Comparison of ENCODE assay signal across 1 mouse cellular context in the genomic region with DNA sequence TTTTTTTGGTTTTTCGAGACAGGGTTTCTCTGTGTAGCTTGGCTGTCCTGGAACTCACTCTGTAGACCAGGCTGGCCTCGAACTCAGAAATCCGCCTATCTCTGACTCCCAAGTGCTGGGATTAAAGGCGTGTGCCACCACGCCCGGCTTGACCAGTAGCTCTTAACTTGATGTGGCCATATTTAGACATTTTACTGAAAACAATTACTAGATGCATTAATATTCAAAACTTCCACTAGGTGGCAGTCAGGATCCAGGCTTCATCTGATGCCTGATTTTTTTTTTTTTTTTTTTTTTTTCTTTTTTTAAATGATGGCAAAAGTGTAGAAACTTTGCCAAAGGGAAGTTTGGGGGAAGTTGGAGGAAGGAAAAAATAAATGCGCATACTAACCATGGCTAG.
TF ChIP-seq lines count a peak whose summit lies in the region.

No protein-coding gene starts in this region.

TF ChIP-seq in CH12.LX, 34 proteins besides CTCF, POLR2A, EP300 and RAD21 (continued from another document):
- TF ChIP-seq SMC3 (IDR thresholded peaks at IDR 0.05; ENCODE audit: low read depth, low read length) = peak; percentile 87
- no peak for TF ChIP-seq ZMIZ1 (IDR thresholded peaks at IDR 0.05; ENCODE audit: low read depth, low read length)
- TF ChIP-seq JUN (IDR thresholded peaks at IDR 0.05; ENCODE audit: insufficient read depth, low read depth, low read length) = no peak; the same call in 1 of the 2 replicates
- TF ChIP-seq IRF4 (IDR thresholded peaks at IDR 0.05; ENCODE audit: low read depth, low read length) = peak; percentile 43; the same call in 1 of the 2 replicates
- TF ChIP-seq USF2 (conservative IDR thresholded peaks at IDR 0.05; ENCODE audit: low read depth, low read length) = no peak
- no peak for TF ChIP-seq RCOR1 (conservative IDR thresholded peaks at IDR 0.05; ENCODE audit: low read depth, low read length)
- TF ChIP-seq ETS1 (conservative IDR thresholded peaks at IDR 0.05; ENCODE audit: low read depth, low read length) = peak; percentile 44; the same call in 1 of the 2 replicates
- TF ChIP-seq UBTF (IDR thresholded peaks at IDR 0.05; ENCODE audit: low read depth, low read length) = peak; percentile 62; the same call in 1 of the 2 replicates
